Mouse (Mus musculus) liver, embryonic 14.5 days (tissue): ENCODE data around the gene Slc13a3. TPM values are rescaled to one million over a fixed set of nuclear protein-coding genes. Genes with fewer than 3 reads are reported as not detected.

Experiments used
- ATAC-seq: fragments of 200-750 bp; cut with Nextera tagmentation; 2 replicates; pipeline ENCODE4 v1.8.0; 2017; ENCODE audit warnings: moderate number of reproducible peaks, mild to moderate bottlenecking, moderate library complexity; ENCODE audit not compliant: insufficient read depth
- DNase-seq, 3 experiments: peaks; one replicate each; pipeline ENCODE4 v3.0.0-alpha.2; 2012 to 2013; ENCODE audit warnings: low read depth in 3 of 3, low spot score in 3 of 3
- H3K27ac ChIP-seq: fragments of 300-500 bp; sonication (generic); 2 replicates; pipeline ENCODE4 v1.5.1; 2014; ENCODE audit warnings: moderate library complexity, mild to moderate bottlenecking, control low read depth, inconsistent platforms
- H3K27me3 ChIP-seq: fragments of 300-500 bp; sonication (generic); 2 replicates; pipeline ENCODE4 v1.6.1; 2014; ENCODE audit warnings: mild to moderate bottlenecking, low read length, moderate library complexity; ENCODE audit not compliant: control insufficient read depth, insufficient read depth
- H3K36me3 ChIP-seq: fragments of 300-500 bp; sonication (generic); replicated peaks from 2 replicates; pipeline ENCODE4 v1.6.1; 2014; ENCODE audit warnings: low read depth; ENCODE audit not compliant: control insufficient read depth, insufficient read depth
- H3K4me1 ChIP-seq, 2 experiments: fragments of 200-500 bp in 1 of 2; fragments of 300-500 bp in 1 of 2; sonication (generic) in 1 of 2; replicated peaks; 2 replicates each; pipeline ENCODE4 v1.6.1; 2012 to 2014; ENCODE audit warnings: antibody characterized with exemption in 1 of 2, inconsistent platforms in 1 of 2, low read length in 1 of 2; ENCODE audit not compliant: control insufficient read depth in 2 of 2, insufficient read depth in 2 of 2
- H3K4me2 ChIP-seq: fragments of 300-500 bp; sonication (generic); 2 replicates; pipeline ENCODE4 v1.6.1; 2014; ENCODE audit warnings: low read depth, mild to moderate bottlenecking, control low read depth, moderate library complexity
- H3K4me3 ChIP-seq, 2 experiments: fragments of 200-500 bp in 1 of 2; fragments of 300-500 bp in 1 of 2; sonication (generic) in 1 of 2; 2 replicates each; pipeline ENCODE4 v1.5.1; 2012 to 2014; ENCODE audit warnings: low read depth in 2 of 2, low read length in 2 of 2, mild to moderate bottlenecking in 2 of 2, control low read depth in 1 of 2, inconsistent platforms in 1 of 2, moderate library complexity in 1 of 2; ENCODE audit not compliant: insufficient read depth in 1 of 2
- H3K9ac ChIP-seq: fragments of 300-500 bp; sonication (generic); replicated peaks from 2 replicates; pipeline ENCODE4 v1.6.1; 2014; ENCODE audit warnings: mild to moderate bottlenecking, control low read depth, moderate library complexity
- H3K9me3 ChIP-seq: fragments of 300-500 bp; sonication (generic); 2 replicates; pipeline ENCODE4 v1.6.1; 2016; ENCODE audit warnings: low read length, mixed read lengths; ENCODE audit not compliant: control insufficient read depth
- CTCF ChIP-seq: IDR thresholded peaks from 2 replicates; pipeline ENCODE4 v1.5.1; 2016; ENCODE audit warnings: antibody characterized with exemption, low read depth, control low read depth
- EP300 ChIP-seq: IDR thresholded peaks from 2 replicates; pipeline ENCODE4 v1.6.1; 2016; ENCODE audit warnings: antibody characterized with exemption, low read depth
- WGBS: fragments of 180-500 bp; shearing (Covaris S2); extraction: QIAGEN DNeasy Blood & Tissue Kit; methylation state at CpG from one replicate; pipeline ENCODE4 v1.1.7; 2014; ENCODE audit not compliant: insufficient replicate concordance; 5-methylcytosine and 5-hydroxymethylcytosine counted together
- polyA plus RNA-seq, 2 experiments: library from polyadenylated mRNA; depleted of rRNA in 1 of 2; stranded (reverse) in 1 of 2; unstranded in 1 of 2; fragments of >200 nt; fragmentation: Nextera tagmentation in 1 of 2; extraction: Ambion mirVana in 1 of 2; gene quantifications; 2 replicates each; pipeline versions ENCODE4 v1.2.1 to v1.2.3; 2012 to 2014

The Slc13a3 gene
- polyA plus RNA-seq, 2 experiments, result 3.2 to 7.7 TPM

DNA sequence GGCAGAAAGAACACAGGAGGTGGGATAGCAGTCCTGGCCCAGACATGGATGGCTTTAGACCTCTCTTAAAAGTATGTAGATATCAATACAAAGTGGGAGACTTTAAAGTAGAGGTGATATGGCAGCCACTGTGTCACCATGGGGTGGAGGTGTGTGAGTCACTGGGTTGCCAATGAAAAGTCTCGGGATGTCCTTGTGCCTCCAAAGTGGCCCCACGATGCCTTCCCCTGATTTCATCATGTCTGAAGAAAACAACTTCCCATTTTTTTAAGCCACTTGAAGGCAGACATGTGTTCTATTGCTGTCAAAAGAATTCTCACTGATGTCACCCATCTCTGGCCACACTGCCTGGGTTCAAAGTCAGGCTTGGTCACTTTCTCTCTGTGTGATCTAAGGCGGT is 28.2 kb downstream of the Slc13a3 start:
- Histone ChIP-seq H3K4me1 (peaks cover 0 to 6% of the 10 kb centered on the region in 2 experiments; a peak in 1 of 4 replicates), H3K36me3 (no peaks in the 10 kb centered on the region), H3K4me2 (no peak overlapping the region), H3K4me3 (no peak overlapping the region), H3K27me3 (no peaks in the 10 kb centered on the region), H3K27ac (no peak overlapping the region), H3K9ac (no peak overlapping the region), H3K9me3 (no peaks in the 10 kb centered on the region)
- 29% methylated on average over 3 of the region's 3 CpGs for WGBS
- no peak for ATAC-seq
- DNase-seq, result no peak
- TF ChIP-seq CTCF (no peak), EP300 (no peak)

DNA sequence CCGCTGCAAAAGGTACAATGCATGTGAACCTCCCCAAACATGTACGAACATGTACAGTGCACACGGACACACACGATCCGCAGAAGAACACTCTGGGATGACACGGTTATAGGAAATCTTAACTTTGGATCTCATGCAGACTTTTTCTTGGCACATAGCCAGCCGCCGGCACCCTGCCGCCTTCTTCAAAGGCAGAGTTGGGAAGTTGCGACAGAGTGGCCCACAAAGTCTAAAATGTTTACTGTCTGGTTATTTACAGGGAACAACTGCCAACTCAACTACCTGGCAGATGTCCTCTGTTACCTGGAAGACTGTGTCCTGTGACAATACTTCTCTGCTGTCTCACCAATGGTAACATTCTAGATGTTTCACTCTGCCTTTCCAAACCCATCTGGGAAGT is 30.0 kb downstream of the Slc13a3 start:
- ATAC-seq (no peak), DNase-seq (peak in 1 of 3 experiments; percentile 22)
- H3K9me3 ChIP-seq, result no peaks in the 10 kb centered on the region
- H3K4me2 ChIP-seq, result no peak overlapping the region
- H3K9ac ChIP-seq, result no peak overlapping the region
- H3K4me1 ChIP-seq, result peaks cover 0 to 10% of the 10 kb centered on the region in 2 experiments; a peak in 2 of 4 replicates
- H3K27ac ChIP-seq, result no peak overlapping the region
- no peaks in the 10 kb centered on the region for H3K36me3 ChIP-seq
- no peak for TF ChIP-seq CTCF
- TF ChIP-seq EP300, result no peak
- WGBS, result 71% methylated on average over 10 of the region's 10 CpGs
- H3K4me3 ChIP-seq, result no peak overlapping the region
- no peaks in the 10 kb centered on the region for H3K27me3 ChIP-seq

DNA sequence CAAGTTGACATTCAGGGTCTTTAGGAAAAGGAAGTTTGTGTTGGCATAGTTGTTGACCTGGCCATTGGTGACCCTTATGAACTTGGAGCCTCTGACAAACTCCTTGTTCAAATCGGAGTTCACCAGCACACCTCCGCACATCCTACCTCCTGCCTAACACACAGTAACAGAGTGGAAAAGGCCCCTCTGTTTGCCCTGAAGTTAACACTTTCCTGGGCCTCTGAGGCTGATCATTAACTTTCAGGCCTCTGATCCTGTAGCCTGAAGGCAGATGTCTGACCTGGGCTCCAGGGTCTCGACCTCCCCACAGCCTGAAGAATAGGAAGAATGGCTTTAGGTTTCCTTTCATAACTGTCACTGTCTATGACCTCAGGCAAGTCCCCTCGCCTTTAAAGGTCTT is 31.4 kb downstream of the Slc13a3 start:
- WGBS, result 51% methylated on average over 4 of the region's 4 CpGs

DNA sequence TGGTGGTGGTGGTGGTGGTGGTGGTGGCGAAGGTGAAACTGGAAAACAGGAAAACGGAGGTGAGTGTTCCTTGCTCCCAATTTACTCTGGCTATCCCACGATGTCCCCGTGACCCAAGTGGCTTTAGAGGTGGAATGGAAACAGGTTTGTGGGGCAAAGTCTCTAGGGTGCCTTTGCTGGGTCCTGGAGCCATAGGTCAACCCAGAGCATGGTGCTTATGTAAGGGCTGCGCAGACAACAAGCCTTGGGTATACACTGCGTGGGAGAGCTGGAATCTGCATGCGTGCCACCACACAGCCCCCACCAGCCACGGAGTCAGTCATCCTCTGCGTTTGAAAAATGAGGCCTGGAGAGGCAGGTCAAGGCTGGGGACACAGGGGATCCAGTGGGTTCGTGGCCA is 33.4 kb downstream of the Slc13a3 start:
- Histone ChIP-seq H3K9ac (no peak overlapping the region), H3K27ac (no peak overlapping the region), H3K36me3 (no peaks in the 10 kb centered on the region), H3K9me3 (no peaks in the 10 kb centered on the region), H3K4me1 (peaks cover 0 to 10% of the 10 kb centered on the region in 2 experiments; a peak in 2 of 4 replicates), H3K4me3 (no peak overlapping the region), H3K4me2 (no peak overlapping the region), H3K27me3 (no peaks in the 10 kb centered on the region)
- peak in 1 of 3 experiments; percentile 17 for DNase-seq
- WGBS, result 62% methylated on average over 10 of the region's 10 CpGs
- ATAC-seq, result peak; percentile 50; the same call in 1 of the 2 replicates
- TF ChIP-seq CTCF (no peak), EP300 (no peak)

More for the DNA sequence above, 31.4 kb downstream of the Slc13a3 start:
- Histone ChIP-seq H3K9ac (no peak overlapping the region), H3K27ac (no peak overlapping the region), H3K9me3 (no peaks in the 10 kb centered on the region), H3K36me3 (no peaks in the 10 kb centered on the region), H3K27me3 (no peaks in the 10 kb centered on the region), H3K4me2 (no peak overlapping the region), H3K4me3 (no peak overlapping the region), H3K4me1 (peaks cover 0 to 10% of the 10 kb centered on the region in 2 experiments; a peak in 2 of 4 replicates)
- ATAC-seq (0 out of 2 replicates have a peak, but pooled peaks have one; percentile 36), DNase-seq (no peak)
- no peak for TF ChIP-seq CTCF
- no peak for TF ChIP-seq EP300

DNA sequence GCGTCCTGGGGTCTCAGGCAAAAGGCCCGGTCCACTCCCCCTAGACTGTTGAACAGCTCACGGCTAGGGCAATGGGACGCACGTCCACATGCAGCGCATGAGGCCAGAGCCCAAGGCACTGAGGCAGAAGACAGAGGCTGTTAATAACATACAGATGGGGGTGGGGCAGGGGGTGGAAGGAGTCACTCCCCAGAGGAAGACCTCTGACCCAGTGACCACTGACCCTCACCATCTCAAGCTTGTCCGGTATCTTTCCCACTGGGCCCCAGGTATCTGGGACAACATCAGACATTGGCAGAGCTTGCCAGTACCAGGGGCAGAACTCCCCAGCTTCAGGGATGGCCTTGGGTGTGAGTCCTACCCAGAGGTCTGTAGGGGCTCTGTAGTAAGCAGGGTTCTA is 34.1 kb downstream of the Slc13a3 start:
- no peaks in the 10 kb centered on the region for H3K27me3 ChIP-seq
- no peaks in the 10 kb centered on the region for H3K9me3 ChIP-seq
- DNase-seq (no peak), ATAC-seq (no peak)
- WGBS, result 59% methylated on average over 7 of the region's 7 CpGs
- no peak overlapping the region for H3K9ac ChIP-seq
- no peak overlapping the region for H3K4me3 ChIP-seq
- peaks cover 0 to 10% of the 10 kb centered on the region in 2 experiments; a peak in 2 of 4 replicates for H3K4me1 ChIP-seq
- no peak overlapping the region for H3K4me2 ChIP-seq
- TF ChIP-seq CTCF (no peak), EP300 (no peak)
- H3K27ac ChIP-seq, result no peak overlapping the region
- no peaks in the 10 kb centered on the region for H3K36me3 ChIP-seq
